Mouse (Mus musculus): ENCODE measurements around the gene Phb2. TPM values are rescaled to one million over a fixed set of nuclear protein-coding genes. Genes with fewer than 3 reads are reported as not detected.

Phb2 gene
- polyA plus RNA-seq, 1 experiment from 2014 or later: 377 TPM

DNA sequence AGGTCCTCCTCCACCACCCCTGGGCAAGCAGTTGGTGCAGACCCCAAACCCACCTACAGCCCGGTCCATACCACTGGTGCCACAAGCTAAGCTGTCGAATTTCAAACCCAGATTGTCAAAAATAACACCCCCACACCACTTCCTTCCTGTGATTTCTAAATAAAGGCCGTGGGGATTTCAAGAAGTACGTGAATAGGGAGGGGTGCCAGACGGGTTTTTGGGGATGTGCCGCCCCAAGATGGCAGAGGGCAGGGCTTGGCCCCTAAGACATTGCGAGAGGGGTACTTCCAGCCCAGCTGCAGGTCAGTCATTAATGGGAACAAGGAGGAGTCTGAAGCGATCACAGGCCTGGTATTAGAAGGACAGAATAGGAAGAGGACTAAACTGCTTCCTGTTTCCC, 11.4 kb downstream of the Phb2 start:
- Histone ChIP-seq H3K9ac (no peak overlapping the region), H3K36me3 (ENCODE audit: insufficient read depth) (no peaks in the 10 kb centered on the region), H3K4me2 (no peak overlapping the region), H3K27ac (ENCODE audit: low read depth) (no peak overlapping the region), H3K9me3 (ENCODE audit: low read depth, low read length) (no peaks in the 10 kb centered on the region), H3K27me3 (ENCODE audit: insufficient read depth, low read length) (no peaks in the 10 kb centered on the region), H3K4me1 (ENCODE audit: insufficient read depth) (no peaks in the 10 kb centered on the region), H3K4me3 (ENCODE audit: low read depth, low read length) (no peak overlapping the region)
- 70% methylated on average over 8 of the region's 8 CpGs for WGBS
- ATAC-seq (ENCODE audit: insufficient read depth) (no peak), DNase-seq (no peak)
- TF ChIP-seq CTCF (IDR thresholded peaks at IDR 0.05; ENCODE audit: low read depth): no peak

DNA sequence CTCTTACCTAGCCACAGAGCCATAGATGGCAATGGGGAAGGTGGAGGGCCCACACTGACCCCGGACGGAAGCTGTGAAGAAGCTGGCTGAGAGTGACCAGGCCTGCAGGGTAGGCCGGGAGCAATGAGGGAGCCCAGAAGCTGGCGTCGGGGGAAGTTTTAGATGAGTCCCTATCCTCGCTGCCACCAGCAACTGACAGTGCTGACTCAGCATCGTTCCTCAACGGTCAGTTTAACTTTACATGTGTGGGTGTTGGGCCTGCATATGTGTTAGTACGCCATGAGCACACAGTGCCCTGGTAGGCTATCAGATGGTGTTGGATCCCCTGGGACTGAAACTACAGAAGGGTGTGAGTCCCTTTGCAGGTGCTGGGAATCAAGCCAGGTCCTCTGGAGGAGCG, 12.3 kb downstream of the Phb2 start:
- ATAC-seq (ENCODE audit: insufficient read depth) (no peak), DNase-seq (no peak)
- H3K4me1 ChIP-seq (ENCODE audit: insufficient read depth): no peaks in the 10 kb centered on the region
- 80% methylated on average over 10 of the region's 10 CpGs for WGBS
- no peak overlapping the region for H3K4me2 ChIP-seq
- TF ChIP-seq CTCF (IDR thresholded peaks at IDR 0.05; ENCODE audit: low read depth): no peak
- no peak overlapping the region for H3K4me3 ChIP-seq (ENCODE audit: low read depth, low read length)
- H3K9me3 ChIP-seq (ENCODE audit: low read depth, low read length): no peaks in the 10 kb centered on the region
- no peaks in the 10 kb centered on the region for H3K36me3 ChIP-seq (ENCODE audit: insufficient read depth)
- no peak overlapping the region for H3K27ac ChIP-seq (ENCODE audit: low read depth)
- no peak overlapping the region for H3K9ac ChIP-seq
- no peaks in the 10 kb centered on the region for H3K27me3 ChIP-seq (ENCODE audit: insufficient read depth, low read length)

DNA sequence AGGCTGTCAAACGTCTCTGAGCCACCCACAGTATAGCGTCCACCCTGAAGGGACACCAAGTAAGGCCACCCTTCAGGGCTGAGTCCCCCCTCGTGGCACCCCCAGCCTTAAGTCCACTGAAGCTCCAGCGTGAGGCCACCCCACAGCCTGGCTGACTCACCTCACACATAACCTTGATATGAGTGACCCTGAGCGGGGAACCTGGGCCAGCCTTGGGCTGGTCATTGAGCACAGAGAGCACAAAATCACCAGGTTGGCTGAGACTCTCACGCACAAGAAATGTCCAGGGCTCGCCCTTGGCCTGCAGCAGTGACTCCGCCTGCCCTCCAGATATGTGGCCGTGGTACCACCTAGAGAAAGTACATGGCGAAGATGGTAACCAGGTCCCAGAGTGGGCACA, 16.5 kb downstream of the Phb2 start:
- no peaks in the 10 kb centered on the region for H3K36me3 ChIP-seq (ENCODE audit: insufficient read depth)
- H3K9me3 ChIP-seq (ENCODE audit: low read depth, low read length): no peaks in the 10 kb centered on the region
- DNase-seq (no peak), ATAC-seq (ENCODE audit: insufficient read depth) (no peak)
- no peak overlapping the region for H3K9ac ChIP-seq
- H3K27me3 ChIP-seq (ENCODE audit: insufficient read depth, low read length): no peaks in the 10 kb centered on the region
- TF ChIP-seq CTCF (IDR thresholded peaks at IDR 0.05; ENCODE audit: low read depth): no peak
- no peaks in the 10 kb centered on the region for H3K4me1 ChIP-seq (ENCODE audit: insufficient read depth)
- no peak overlapping the region for H3K4me3 ChIP-seq (ENCODE audit: low read depth, low read length)
- WGBS: 81% methylated on average over 10 of the region's 10 CpGs
- no peak overlapping the region for H3K27ac ChIP-seq (ENCODE audit: low read depth)
- H3K4me2 ChIP-seq: no peak overlapping the region

DNA sequence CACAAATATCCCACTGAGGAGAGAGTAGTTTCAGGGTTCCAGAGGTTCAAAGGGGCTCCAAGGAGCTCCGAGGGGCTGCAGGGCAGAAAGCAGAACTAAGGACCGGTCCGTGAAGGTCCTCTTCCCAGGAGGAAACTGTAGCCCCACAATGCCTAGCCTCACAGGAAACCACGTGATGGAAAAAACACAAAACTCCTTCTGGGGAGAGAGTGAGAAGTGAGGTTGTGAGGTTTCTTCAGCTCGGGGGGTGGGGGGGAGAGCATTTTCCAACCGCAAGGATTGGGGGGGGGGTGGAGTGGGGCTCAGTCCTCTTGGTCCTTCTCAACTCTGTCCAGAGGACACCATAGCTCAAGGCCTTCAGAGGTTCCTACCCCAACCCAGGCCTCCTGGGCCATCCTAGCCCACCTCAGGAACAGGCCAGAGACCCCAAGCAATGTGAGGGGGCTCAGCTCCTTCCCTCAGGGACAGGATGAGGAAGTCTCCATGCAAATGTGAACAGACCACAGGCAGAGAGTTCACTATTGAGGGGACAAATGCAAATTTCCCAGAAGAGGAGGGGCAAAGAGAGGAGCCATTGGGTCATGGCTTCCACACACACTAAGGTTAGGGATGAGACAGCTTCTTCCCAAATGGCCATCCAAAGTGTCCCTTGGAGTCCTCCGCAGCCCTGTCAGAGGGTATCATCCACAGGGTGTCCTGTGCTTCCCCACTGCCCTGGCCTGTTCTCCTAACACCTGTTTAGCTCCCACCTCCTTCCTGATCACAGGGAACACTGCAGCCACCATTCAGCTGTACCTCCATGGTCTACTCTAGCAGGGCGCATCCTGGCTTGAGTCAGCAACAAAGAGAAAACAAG, 17.9 kb downstream of the Phb2 start:
- Histone ChIP-seq H3K9ac (no peak overlapping the region), H3K4me2 (no peak overlapping the region), H3K4me1 (ENCODE audit: insufficient read depth) (no peaks in the 10 kb centered on the region), H3K27ac (ENCODE audit: low read depth) (no peak overlapping the region), H3K9me3 (ENCODE audit: low read depth, low read length) (no peaks in the 10 kb centered on the region), H3K36me3 (ENCODE audit: insufficient read depth) (no peaks in the 10 kb centered on the region), H3K4me3 (ENCODE audit: low read depth, low read length) (no peak overlapping the region), H3K27me3 (ENCODE audit: insufficient read depth, low read length) (no peaks in the 10 kb centered on the region)
- no peak for DNase-seq
- WGBS: 74% methylated on average over 8 of the region's 8 CpGs
- TF ChIP-seq CTCF (IDR thresholded peaks at IDR 0.05; ENCODE audit: low read depth): no peak
- ATAC-seq (ENCODE audit: insufficient read depth): no peak

DNA sequence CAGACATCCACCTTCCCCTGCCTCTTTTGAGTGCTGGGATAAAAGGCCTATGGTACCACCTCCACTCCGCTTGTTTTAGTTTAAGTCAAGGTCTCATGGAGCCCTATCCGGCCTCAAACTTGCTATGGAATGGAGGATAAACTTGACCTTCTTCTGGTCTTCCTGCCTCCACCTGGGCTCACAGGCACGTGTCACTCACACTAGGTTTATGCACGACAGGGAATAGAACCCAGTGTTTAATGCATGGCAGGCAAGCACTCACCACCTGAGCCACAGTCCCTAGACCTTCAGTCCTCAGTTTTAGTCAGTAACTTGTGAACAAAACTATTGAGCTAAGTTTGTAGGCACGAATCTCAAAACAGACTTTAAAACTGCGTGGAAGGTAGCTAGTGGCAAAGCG, 18.9 kb downstream of the Phb2 start:
- H3K9ac ChIP-seq: no peak overlapping the region
- H3K36me3 ChIP-seq (ENCODE audit: insufficient read depth): no peaks in the 10 kb centered on the region
- TF ChIP-seq CTCF (IDR thresholded peaks at IDR 0.05; ENCODE audit: low read depth): no peak
- no peak overlapping the region for H3K4me2 ChIP-seq
- ATAC-seq (ENCODE audit: insufficient read depth) (no peak), DNase-seq (no peak)
- no peaks in the 10 kb centered on the region for H3K9me3 ChIP-seq (ENCODE audit: low read depth, low read length)
- WGBS: 84% methylated on average over 7 of the region's 7 CpGs
- H3K27ac ChIP-seq (ENCODE audit: low read depth): no peak overlapping the region
- H3K27me3 ChIP-seq (ENCODE audit: insufficient read depth, low read length): no peaks in the 10 kb centered on the region
- H3K4me1 ChIP-seq (ENCODE audit: insufficient read depth): no peaks in the 10 kb centered on the region
- no peak overlapping the region for H3K4me3 ChIP-seq (ENCODE audit: low read depth, low read length)

DNA sequence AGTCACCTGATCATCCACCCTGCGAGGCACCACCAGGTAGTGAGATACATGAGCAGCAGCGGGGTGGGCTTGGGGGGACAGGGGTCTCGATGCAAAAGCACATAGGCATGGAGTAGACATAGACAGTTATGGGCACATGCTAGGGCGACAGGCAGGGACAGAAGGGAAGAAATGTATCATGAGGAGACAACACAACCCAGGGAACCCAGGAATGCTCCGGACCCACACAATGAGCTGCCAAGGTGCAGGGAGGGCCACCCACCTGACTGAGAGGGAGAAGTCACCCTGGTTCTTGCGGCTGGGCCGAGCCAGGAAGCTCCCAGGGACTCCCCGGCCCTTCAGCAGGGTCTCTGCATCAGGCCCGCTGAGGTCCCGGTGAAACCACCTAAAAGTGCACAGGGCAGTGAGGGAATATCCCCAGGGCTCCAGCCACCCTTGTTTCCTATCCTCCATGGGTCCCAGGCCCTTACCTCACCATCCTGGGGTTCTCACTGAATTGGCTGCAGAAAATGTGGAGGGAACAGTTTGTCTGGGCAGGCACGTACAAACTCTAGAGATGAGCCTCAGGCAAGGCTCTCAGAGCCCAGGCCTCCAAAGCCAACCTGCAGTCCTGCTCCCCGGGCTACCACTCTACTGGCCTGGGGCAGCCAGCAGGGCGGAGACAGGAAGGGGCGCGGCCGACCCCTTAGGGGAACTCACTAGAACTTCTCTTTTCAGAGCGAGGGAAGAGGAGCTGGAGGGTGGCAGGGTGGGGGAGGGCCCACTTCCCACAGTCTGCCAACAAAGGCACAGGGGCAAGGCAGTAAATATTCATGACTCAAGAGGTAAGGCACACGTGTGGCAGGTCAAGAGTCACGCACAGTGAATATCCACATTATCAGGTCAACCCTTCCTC, 20.6 kb downstream of the Phb2 start:
- peak overlapping the region; percentile 15; the same call in 1 of the 2 replicates for H3K4me3 ChIP-seq (ENCODE audit: low read depth, low read length)
- peak; percentile 34 for DNase-seq
- no peaks in the 10 kb centered on the region for H3K4me1 ChIP-seq (ENCODE audit: insufficient read depth)
- 0 out of 2 replicates have a peak, but pooled peaks have one; percentile 19 for TF ChIP-seq CTCF (IDR thresholded peaks at IDR 0.05; ENCODE audit: low read depth)
- no peaks in the 10 kb centered on the region for H3K27me3 ChIP-seq (ENCODE audit: insufficient read depth, low read length)
- WGBS: 50% methylated on average over 19 of the region's 19 CpGs
- peak overlapping the region; percentile 23; the same call in 1 of the 2 replicates for H3K9ac ChIP-seq
- H3K36me3 ChIP-seq (ENCODE audit: insufficient read depth): no peaks in the 10 kb centered on the region
- peak overlapping the region; percentile 0; the same call in 1 of the 2 replicates for H3K4me2 ChIP-seq
- peak; percentile 47; the same call in 1 of the 2 replicates for ATAC-seq (ENCODE audit: insufficient read depth)
- no peak overlapping the region for H3K27ac ChIP-seq (ENCODE audit: low read depth)
- H3K9me3 ChIP-seq (ENCODE audit: low read depth, low read length): no peaks in the 10 kb centered on the region

DNA sequence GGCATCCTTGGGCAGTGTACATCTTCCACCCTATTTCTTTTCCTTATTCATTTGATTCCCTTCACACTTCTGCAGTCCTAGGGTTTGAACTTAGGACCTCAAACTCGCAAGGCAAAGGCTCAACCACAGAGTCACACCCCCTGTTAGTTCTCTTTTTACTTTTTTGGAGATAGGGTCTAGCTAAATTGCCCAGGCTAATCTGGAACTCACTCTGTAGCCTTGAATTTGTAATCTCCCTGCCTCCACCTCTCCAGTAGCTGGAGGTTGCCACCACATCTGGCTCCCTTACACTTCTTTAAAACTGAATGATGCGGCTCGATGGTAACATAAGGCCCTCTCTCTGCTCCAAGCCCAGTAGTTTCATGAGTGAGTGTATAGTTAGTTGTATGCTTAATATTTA, 22.3 kb downstream of the Phb2 start:
- no peak overlapping the region for H3K4me3 ChIP-seq (ENCODE audit: low read depth, low read length)
- H3K27ac ChIP-seq (ENCODE audit: low read depth): no peak overlapping the region
- no peak for TF ChIP-seq CTCF (IDR thresholded peaks at IDR 0.05; ENCODE audit: low read depth)
- H3K9ac ChIP-seq: no peak overlapping the region
- WGBS: 83% methylated on average over 3 of the region's 3 CpGs
- H3K9me3 ChIP-seq (ENCODE audit: low read depth, low read length): no peaks in the 10 kb centered on the region
- no peaks in the 10 kb centered on the region for H3K4me1 ChIP-seq (ENCODE audit: insufficient read depth)
- H3K36me3 ChIP-seq (ENCODE audit: insufficient read depth): no peaks in the 10 kb centered on the region
- H3K4me2 ChIP-seq: no peak overlapping the region
- no peaks in the 10 kb centered on the region for H3K27me3 ChIP-seq (ENCODE audit: insufficient read depth, low read length)
- ATAC-seq (ENCODE audit: insufficient read depth) (no peak), DNase-seq (no peak)

All from lung, embryonic 14.5 days (tissue).